Mouse (Mus musculus) c-Kit-positive CD71-positive TER-119-positive erythroid progenitor cells, embryonic 14.5 days (primary cell): Measurements from ENCODE around the gene Olfr1030.
"Not testable (repeated sequence)": the region's sequence is repeated elsewhere in the genome, so short reads cannot be mapped to it uniquely, and the experiment has no call there.

Source experiments
- DNase-seq: peaks from one replicate; pipeline ENCODE4 v3.0.0-alpha.2; 2013; ENCODE audit warnings: low spot score

The Olfr1030 gene

GRCm38 (mm10) chr2:85978976-85979375 is at the start of gene Olfr1030:
TSS of gene Olfr1030 (plus strand) at chr2:85979276.
- DNase-seq, result no peak

DNA sequence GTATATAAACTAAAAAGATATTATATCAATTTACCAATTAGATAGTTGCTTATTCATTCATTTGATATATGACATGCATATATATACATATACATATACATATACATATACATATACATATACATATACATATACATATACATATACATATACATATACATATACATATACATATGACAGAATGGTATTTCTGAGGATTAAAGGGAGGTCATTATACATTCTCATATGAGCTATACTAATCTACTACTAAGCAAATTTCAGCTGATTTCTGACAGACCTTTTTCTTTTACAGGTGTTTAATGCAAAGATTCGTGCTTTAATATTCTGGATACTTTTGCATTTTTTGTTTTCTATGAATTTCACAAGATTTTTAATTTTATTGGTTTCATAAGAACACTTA is 28.9 kb upstream of the Olfr1030 start, which contains the start of gene Olfr1028:
Gene Olfr1028 (plus strand): TSS at position 301 of the 400 bp plus-strand sequence.
- DNase-seq, result no peak

DNA sequence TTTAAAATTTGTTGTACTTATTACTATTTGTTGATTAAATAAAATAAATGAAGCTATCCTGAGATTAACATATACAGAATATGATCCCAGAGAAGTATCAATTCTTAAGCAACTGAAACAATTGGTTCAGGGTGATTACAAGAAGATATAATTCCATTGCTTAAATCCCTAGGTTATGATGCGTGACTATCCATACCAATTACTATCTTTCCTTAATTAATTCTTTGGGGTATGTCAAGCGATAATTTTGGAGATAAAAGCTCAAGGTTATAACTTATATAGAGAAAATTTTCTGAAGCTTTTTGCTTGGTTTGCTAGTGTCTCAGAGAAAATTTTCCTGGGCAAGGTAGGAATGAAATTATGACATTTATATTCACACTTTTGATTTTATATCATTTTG is 5.5 kb upstream of the Olfr1030 start, which contains the start of gene Olfr1029:
Gene Olfr1029 (plus strand): TSS at position 301 of the 400 bp plus-strand sequence.
- DNase-seq, result no peak

GRCm38 (mm10) chr2:85990004-85990403 is 10.9 kb downstream of the Olfr1030 start, which contains the start of gene Olfr1031:
TSS of gene Olfr1031 (plus strand) at chr2:85990304.
- DNase-seq, result no peak

DNA sequence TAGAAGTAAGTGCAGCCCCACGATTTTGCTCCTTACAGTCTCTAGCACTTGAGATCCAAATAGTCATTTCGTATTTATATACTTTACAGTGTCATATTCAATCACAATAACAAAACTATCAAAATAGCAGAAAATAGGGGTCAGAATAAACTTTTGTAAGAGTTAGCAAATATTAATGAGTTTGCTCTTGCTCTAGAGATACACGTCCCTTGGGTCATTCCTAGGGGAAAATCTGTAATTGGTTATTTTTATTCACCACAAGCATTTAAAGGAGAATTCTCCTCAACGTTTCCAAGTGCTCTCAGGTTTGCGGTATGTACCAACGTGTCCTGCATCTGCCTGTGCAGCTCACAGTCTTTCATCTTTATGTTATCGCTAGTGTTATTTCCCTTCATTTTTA is 26.2 kb downstream of the Olfr1030 start, which contains the start of gene Olfr1032:
Gene Olfr1032 (plus strand): TSS at position 301 of the 400 bp plus-strand sequence.
- no peak for DNase-seq

DNA sequence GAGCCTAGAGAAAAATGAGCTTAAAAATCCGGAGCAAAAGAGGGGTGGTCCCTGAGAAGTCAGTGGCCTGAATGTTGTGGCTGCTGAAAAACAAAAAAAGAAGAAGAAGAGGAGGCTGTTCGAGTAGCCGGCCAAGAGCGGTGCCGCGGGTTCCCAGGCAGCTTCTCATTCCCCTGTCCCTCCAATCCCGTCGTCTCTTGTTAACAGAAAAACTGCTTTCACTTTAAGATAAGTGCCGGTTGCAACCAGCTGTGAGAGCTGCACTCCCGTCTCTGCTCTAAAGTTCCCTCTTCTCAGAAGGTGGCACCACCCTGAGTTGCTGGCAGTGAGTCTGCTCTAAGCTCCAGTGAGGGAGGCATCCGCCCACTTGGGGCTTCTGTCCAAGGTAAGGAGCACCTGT is 41.3 kb downstream of the Olfr1030 start, which contains the start of gene Olfr1033:
Gene Olfr1033 (plus strand): TSS at position 228 of the 400 bp plus-strand sequence.
- DNase-seq, result not testable (repeated sequence)

GRCm38 (mm10) chr2:86021518-86021917 is 42.4 kb downstream of the Olfr1030 start:
- not testable (repeated sequence) for DNase-seq
